Mouse (Mus musculus) CH12.LX (cell line): Measurements from ENCODE around the gene Tsen34. TPM values are rescaled to one million over a fixed set of nuclear protein-coding genes. Genes with fewer than 3 reads are reported as not detected.
"Not testable (repeated sequence)": the region's sequence is repeated elsewhere in the genome, so short reads cannot be mapped to it uniquely, and the experiment has no call there.

ENCODE experiments used
- DNase-seq: peaks from one replicate; pipeline ENCODE4 v3.0.0-alpha.2; 2013; ENCODE audit errors: extremely low read depth
- H3K27ac ChIP-seq: 2 replicates; pipeline ENCODE4 v1.5.1; 2012; ENCODE audit warnings: low read depth, mild to moderate bottlenecking, control low read depth, moderate library complexity; ENCODE audit not compliant: insufficient read depth
- H3K27me3 ChIP-seq: replicated peaks from 2 replicates; pipeline ENCODE3; 2012; ENCODE audit warnings: inconsistent platforms
- H3K36me3 ChIP-seq, 2 experiments: replicated peaks in 1 of 2; 2 replicates each; pipeline versions ENCODE3 to v1.6.1; 2012; ENCODE audit warnings: inconsistent platforms in 1 of 2, low read length in 1 of 2, mild to moderate bottlenecking in 1 of 2, mixed read lengths in 1 of 2, moderate library complexity in 1 of 2; ENCODE audit not compliant: control insufficient read depth in 1 of 2, insufficient read depth in 1 of 2
- H3K4me1 ChIP-seq, 2 experiments: 2 replicates each; pipeline ENCODE4 v1.6.1; 2012; ENCODE audit warnings: inconsistent platforms in 1 of 2, moderate library complexity in 1 of 2; ENCODE audit not compliant: insufficient read depth in 2 of 2, control insufficient read depth in 1 of 2
- H3K4me2 ChIP-seq: 2 replicates; pipeline ENCODE4 v1.6.1; 2012; ENCODE audit warnings: low read depth, mild to moderate bottlenecking, control low read depth; ENCODE audit not compliant: poor library complexity, insufficient read depth, severe bottlenecking
- H3K4me3 ChIP-seq, 3 experiments: fragments of 150-350 bp in 1 of 3; sonication (generic) in 1 of 3; replicated peaks in 1 of 3; 2 replicates each; pipeline versions ENCODE3 to v1.5.1; 2011 to 2012; ENCODE audit warnings: low read depth in 2 of 3, low read length in 2 of 3, mild to moderate bottlenecking in 2 of 3, moderate library complexity in 2 of 3, control low read depth in 1 of 3, improper control_type of control experiment in 1 of 3, inconsistent platforms in 1 of 3, mixed read lengths in 1 of 3; ENCODE audit not compliant: poor library complexity in 1 of 3
- H3K79me2 ChIP-seq: replicated peaks from 2 replicates; pipeline ENCODE4 v1.6.1; 2012; ENCODE audit warnings: mild to moderate bottlenecking, moderate library complexity; ENCODE audit not compliant: control insufficient read depth, poor library complexity, insufficient read depth, severe bottlenecking; ENCODE audit errors: extremely low read depth
- H3K9ac ChIP-seq: 2 replicates; pipeline ENCODE4 v1.6.1; 2012; ENCODE audit warnings: low read depth, mild to moderate bottlenecking, control low read depth, moderate library complexity; ENCODE audit not compliant: insufficient read depth
- H3K9me3 ChIP-seq: replicated peaks from 2 replicates; pipeline ENCODE3; 2012; ENCODE audit warnings: low read length, inconsistent platforms, mixed read lengths
- dilution Hi-C: fragments of 300-500 bp; cut with MboI; formaldehyde crosslinking; loops from 2 replicates; pipeline ENCODE4 v1.14.3; 2020; ENCODE audit warnings: low sequenced_read_pairs; ENCODE audit not compliant: extremely low pct_unique_long_range_greater_than_20kb, extremely low pct_ligation_motif_present
- in situ Hi-C: fragments of 300-500 bp; cut with MboI; formaldehyde crosslinking; loops from 3 replicates; pipeline ENCODE4 v1.14.3; 2019; ENCODE audit warnings: low sequenced_read_pairs, low pct_ligation_motif_present, low pct_unique_long_range_greater_than_20kb, mixed read lengths
- polyA plus RNA-seq: library from polyadenylated mRNA; unstranded; fragments of >175 nt; gene quantifications from 2 replicates; pipeline ENCODE4 v1.2.1, GENCODE M21; 2012; ENCODE audit warnings: low read depth; ENCODE audit not compliant: insufficient read length
- total RNA-seq, 2 experiments: library from RNA; depleted of rRNA; stranded (reverse); fragments of 300-350 nt in 1 of 2; fragments of >200 nt in 1 of 2; gene quantifications; 2 replicates each; pipeline ENCODE4 v1.2.3; 2012 to 2014

Gene Tsen34
- total and polyA plus RNA-seq, 3 experiments = 23.1 to 40.2 (median 34.8) TPM

DNA sequence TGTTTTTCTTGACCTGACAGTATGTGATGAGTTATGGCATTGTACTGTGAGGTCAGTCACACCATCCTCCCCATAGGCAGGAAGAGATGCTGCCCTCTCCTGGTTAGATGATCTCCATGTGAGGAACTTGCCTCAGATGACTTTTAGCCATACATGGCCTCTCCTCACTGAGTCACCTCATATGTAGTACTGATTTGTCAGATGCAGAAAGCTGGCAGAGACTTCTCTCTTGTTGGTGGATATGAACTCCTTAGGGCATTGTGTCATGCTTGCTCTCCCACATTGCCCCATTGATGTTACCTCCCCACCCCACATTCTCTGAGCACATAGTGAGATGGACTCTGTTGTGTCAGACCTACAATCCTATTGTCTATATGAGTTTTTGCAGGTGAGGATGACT is 32.8 kb downstream of the Tsen34 start:
- dilution Hi-C loops, H3K79me2 ChIP-seq, DNase-seq, H3K27me3 ChIP-seq, H3K27ac ChIP-seq, H3K4me3 ChIP-seq, H3K4me1 ChIP-seq, H3K9me3 ChIP-seq, H3K36me3 ChIP-seq, in situ Hi-C loops, H3K4me2 ChIP-seq, H3K9ac ChIP-seq: not testable (repeated sequence)

GRCm38 (mm10) chr7:3732675-3733074 is 40.0 kb downstream of the Tsen34 start:
- H3K4me2 ChIP-seq, H3K27me3 ChIP-seq, H3K4me1 ChIP-seq, H3K9ac ChIP-seq, H3K9me3 ChIP-seq, H3K36me3 ChIP-seq, in situ Hi-C loops, DNase-seq, H3K4me3 ChIP-seq, H3K27ac ChIP-seq, dilution Hi-C loops, H3K79me2 ChIP-seq: not testable (repeated sequence)

Other genes starting within 250 kb of the Tsen34 start
- not detected in 2 replicates for gene Tarm1, start 190.2 kb upstream of the Tsen34 start, total RNA-seq (2012; rRNA removed)
- gene Tarm1, start 190.2 kb upstream of the Tsen34 start, total RNA-seq (2014; rRNA removed) = not detected in 2 replicates
- gene Tarm1, start 190.2 kb upstream of the Tsen34 start, polyA plus RNA-seq = 0.44 and 1.3 TPM in 2 replicates
- gene Oscar, start 76.7 kb upstream of the Tsen34 start, total RNA-seq (2012; rRNA removed) = not detected in 2 replicates
- gene Oscar, start 76.7 kb upstream of the Tsen34 start, total RNA-seq (2014; rRNA removed) = not detected in 2 replicates
- 0.39 and 0.45 TPM in 2 replicates for gene Oscar, start 76.7 kb upstream of the Tsen34 start, polyA plus RNA-seq
- gene Ndufa3, start 75.5 kb upstream of the Tsen34 start, total RNA-seq (2012; rRNA removed) = 261 and 292 TPM in 2 replicates
- 50.6 and 58.9 TPM in 2 replicates for gene Ndufa3, start 75.5 kb upstream of the Tsen34 start, total RNA-seq (2014; rRNA removed)
- gene Ndufa3, start 75.5 kb upstream of the Tsen34 start, polyA plus RNA-seq = 297 and 307 TPM in 2 replicates
- gene Tfpt, start 62.9 kb upstream of the Tsen34 start, total RNA-seq (2012; rRNA removed) = 28.8 and 33.2 TPM in 2 replicates
- gene Tfpt, start 62.9 kb upstream of the Tsen34 start, total RNA-seq (2014; rRNA removed) = 15.1 and 15.9 TPM in 2 replicates
- gene Tfpt, start 62.9 kb upstream of the Tsen34 start, polyA plus RNA-seq = 38.6 and 44.0 TPM in 2 replicates
- gene Prpf31, start 62.9 kb upstream of the Tsen34 start, total RNA-seq (2012; rRNA removed) = 99.2 and 125 TPM in 2 replicates
- gene Prpf31, start 62.9 kb upstream of the Tsen34 start, total RNA-seq (2014; rRNA removed) = 117 and 119 TPM in 2 replicates
- 171 and 204 TPM in 2 replicates for gene Prpf31, start 62.9 kb upstream of the Tsen34 start, polyA plus RNA-seq
- gene Cnot3, start 47.6 kb upstream of the Tsen34 start, total RNA-seq (2012; rRNA removed) = 20.9 and 21.1 TPM in 2 replicates
- gene Cnot3, start 47.6 kb upstream of the Tsen34 start, total RNA-seq (2014; rRNA removed) = 5.8 and 10.5 TPM in 2 replicates
- 68.3 and 76.9 TPM in 2 replicates for gene Cnot3, start 47.6 kb upstream of the Tsen34 start, polyA plus RNA-seq
- gene Leng1, start 27.0 kb upstream of the Tsen34 start, total RNA-seq (2012; rRNA removed) = 6.7 and 8.1 TPM in 2 replicates
- gene Leng1, start 27.0 kb upstream of the Tsen34 start, total RNA-seq (2014; rRNA removed) = 5.4 and 5.8 TPM in 2 replicates
- 8.5 and 9.9 TPM in 2 replicates for gene Leng1, start 27.0 kb upstream of the Tsen34 start, polyA plus RNA-seq
- gene Tmc4, start 15.3 kb upstream of the Tsen34 start, total RNA-seq (2012; rRNA removed) = 1.8 and 1.9 TPM in 2 replicates
- gene Tmc4, start 15.3 kb upstream of the Tsen34 start, total RNA-seq (2014; rRNA removed) = 0.56 and 1.9 TPM in 2 replicates
- gene Tmc4, start 15.3 kb upstream of the Tsen34 start, polyA plus RNA-seq = 4.0 and 4.6 TPM in 2 replicates
- 21.7 and 22.3 TPM in 2 replicates for gene Mboat7, start 660 bp downstream of the Tsen34 start, total RNA-seq (2012; rRNA removed)
- 18.4 and 19.4 TPM in 2 replicates for gene Mboat7, start 660 bp downstream of the Tsen34 start, total RNA-seq (2014; rRNA removed)
- gene Mboat7, start 660 bp downstream of the Tsen34 start, polyA plus RNA-seq = 36.4 and 41.2 TPM in 2 replicates
- gene Rps9, start 11.1 kb downstream of the Tsen34 start, total RNA-seq (2012; rRNA removed) = 3,983 and 4,060 TPM in 2 replicates
- 5,460 and 5,555 TPM in 2 replicates for gene Rps9, start 11.1 kb downstream of the Tsen34 start, total RNA-seq (2014; rRNA removed)
- gene Rps9, start 11.1 kb downstream of the Tsen34 start, polyA plus RNA-seq = 2,959 and 3,329 TPM in 2 replicates
- gene Pirb, start 27.5 kb downstream of the Tsen34 start, total RNA-seq (2012; rRNA removed) = 1.7 and 2.8 TPM in 2 replicates
- 4.2 and 5.0 TPM in 2 replicates for gene Pirb, start 27.5 kb downstream of the Tsen34 start, total RNA-seq (2014; rRNA removed)
- gene Pirb, start 27.5 kb downstream of the Tsen34 start, polyA plus RNA-seq = 9.0 and 10.7 TPM in 2 replicates
- 0.08 and 0.13 TPM in 2 replicates for gene Gm15448, start 132.8 kb downstream of the Tsen34 start, total RNA-seq (2012; rRNA removed)
- 0.30 and 0.54 TPM in 2 replicates for gene Gm15448, start 132.8 kb downstream of the Tsen34 start, total RNA-seq (2014; rRNA removed)
- gene Gm15448, start 132.8 kb downstream of the Tsen34 start, polyA plus RNA-seq = 0.65 and 0.84 TPM in 2 replicates
- 2.3 and 2.6 TPM in 2 replicates for gene Pira2, start 152.2 kb downstream of the Tsen34 start, total RNA-seq (2012; rRNA removed)
- 8.0 and 9.5 TPM in 2 replicates for gene Pira2, start 152.2 kb downstream of the Tsen34 start, total RNA-seq (2014; rRNA removed)
- gene Pira2, start 152.2 kb downstream of the Tsen34 start, polyA plus RNA-seq = 9.6 and 10.9 TPM in 2 replicates
- gene Gm14548, start 205.3 kb downstream of the Tsen34 start, total RNA-seq (2012; rRNA removed) = 0.21 and 0.46 TPM in 2 replicates
- 2.1 and 2.4 TPM in 2 replicates for gene Gm14548, start 205.3 kb downstream of the Tsen34 start, total RNA-seq (2014; rRNA removed)
- gene Gm14548, start 205.3 kb downstream of the Tsen34 start, polyA plus RNA-seq = 3.2 and 4.5 TPM in 2 replicates
- 0.08 TPM in 1 of 2 replicates, not detected in the other for gene Lilra6, start 222.6 kb downstream of the Tsen34 start, total RNA-seq (2012; rRNA removed)
- gene Lilra6, start 222.6 kb downstream of the Tsen34 start, total RNA-seq (2014; rRNA removed) = 0.26 and 0.53 TPM in 2 replicates
- 0.48 and 1.0 TPM in 2 replicates for gene Lilra6, start 222.6 kb downstream of the Tsen34 start, polyA plus RNA-seq